Mouse (Mus musculus) WW6 (cell line): ENCODE results near the gene Unc5b.
"Not testable (repeated sequence)": the region's sequence is repeated elsewhere in the genome, so short reads cannot be mapped to it uniquely, and the experiment has no call there.

Source experiments
- DNase-seq: peaks from one replicate; pipeline ENCODE4 v3.0.0-alpha.2; 2013; ENCODE audit warnings: low read depth, low spot score

Gene Unc5b

DNA sequence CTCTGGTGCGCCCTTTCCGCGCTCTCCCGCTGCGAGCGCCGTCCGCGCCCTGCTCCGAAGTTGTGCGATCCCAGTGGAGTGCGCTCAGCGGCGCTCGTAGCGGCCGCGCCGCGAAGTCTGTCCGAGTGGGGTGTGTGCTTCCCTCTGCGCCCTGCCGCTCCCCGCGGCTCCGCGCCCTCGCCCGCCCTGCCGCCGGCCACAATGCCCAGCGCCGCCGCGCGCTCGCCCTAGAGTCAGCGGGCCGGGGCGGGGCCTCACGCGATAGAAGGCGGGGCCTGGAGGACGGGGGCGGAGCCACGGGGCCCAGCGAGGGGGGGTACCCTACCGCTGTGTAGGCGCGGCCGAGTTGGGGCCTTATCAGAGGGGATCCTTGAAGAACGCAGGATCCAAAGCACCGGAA lies at the start of gene Unc5b:
Gene Unc5b (minus strand): TSS at position 203 of the 400 bp plus-strand sequence.
- no peak for DNase-seq

DNA sequence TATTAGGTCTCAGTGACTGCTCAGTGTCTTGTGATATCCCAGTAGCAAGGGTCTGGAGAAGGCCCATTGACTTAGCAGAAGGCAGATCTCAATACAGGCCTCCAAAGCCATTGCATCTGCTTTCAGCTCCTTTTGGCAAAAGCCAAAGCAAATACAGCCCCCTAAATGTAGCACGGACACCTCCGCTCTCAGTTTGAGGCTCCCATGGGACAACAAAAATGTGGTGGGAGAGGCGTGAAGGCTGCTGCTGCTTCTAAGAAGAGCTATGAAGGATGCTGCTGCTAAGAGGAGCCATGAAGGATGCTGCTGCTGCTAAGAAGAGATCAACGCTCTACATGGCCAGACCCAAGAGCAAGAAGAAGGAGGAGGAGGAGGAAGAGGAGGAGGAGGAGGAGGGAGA lies 48.4 kb upstream of the Unc5b start:
- no peak for DNase-seq

DNA sequence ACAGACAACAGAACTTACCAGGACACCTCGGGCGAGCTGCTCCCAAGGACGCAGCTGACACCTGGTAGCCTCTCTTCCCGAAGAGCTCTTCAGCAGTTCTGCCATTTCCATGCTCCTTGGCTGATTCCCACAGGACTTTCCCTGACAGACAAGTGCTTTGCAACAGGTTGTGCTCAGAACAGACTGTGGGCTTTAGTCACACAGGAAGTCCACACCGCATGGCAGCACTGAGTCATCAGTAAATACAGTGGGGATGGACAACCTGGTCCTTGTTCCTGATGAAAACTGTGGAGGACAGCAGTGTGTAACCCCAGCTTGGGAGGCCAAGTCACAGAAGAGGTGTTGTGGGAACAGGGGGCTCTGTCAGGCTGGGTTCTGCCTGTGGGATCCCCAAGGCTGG lies 45.7 kb upstream of the Unc5b start:
- no peak for DNase-seq

DNA sequence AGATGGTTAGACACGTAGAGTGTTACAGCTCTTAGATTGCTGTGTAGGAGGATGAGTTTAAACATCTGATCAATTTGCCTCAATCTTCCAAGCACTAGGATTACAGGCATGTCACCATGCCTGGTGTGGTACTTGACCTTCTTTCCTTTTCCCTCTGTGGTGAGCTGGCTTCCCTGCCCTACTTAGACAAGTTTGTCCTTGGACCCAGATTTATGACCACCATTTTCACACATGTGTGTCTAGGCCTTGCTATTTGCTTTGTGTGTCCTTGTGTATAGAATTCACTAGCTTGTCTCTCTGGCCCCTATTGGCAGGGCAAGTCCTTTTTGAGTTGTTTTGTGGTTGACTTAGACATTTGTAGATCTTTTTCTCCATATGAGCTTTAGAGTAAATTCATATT lies 43.6 kb upstream of the Unc5b start:
- no peak for DNase-seq

DNA sequence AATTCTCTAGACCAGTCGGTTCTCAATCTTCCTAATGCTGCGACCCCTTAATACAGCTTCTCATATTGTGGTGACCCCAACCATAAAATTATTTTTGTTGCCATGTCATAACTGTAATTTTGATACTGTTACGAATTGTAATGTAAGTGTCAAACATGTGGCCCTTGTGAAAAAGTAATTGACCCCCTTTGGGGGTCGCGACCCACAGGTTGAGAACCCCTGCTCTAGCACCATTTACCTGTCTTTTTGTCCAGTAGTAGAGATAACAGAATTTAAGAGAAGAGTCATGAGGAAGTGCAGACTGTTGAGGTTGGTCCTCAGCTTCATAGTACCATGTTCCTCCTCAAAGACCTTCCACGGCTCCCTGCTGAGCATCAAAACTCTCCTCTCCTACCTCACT lies 31.9 kb upstream of the Unc5b start:
- no peak for DNase-seq

DNA sequence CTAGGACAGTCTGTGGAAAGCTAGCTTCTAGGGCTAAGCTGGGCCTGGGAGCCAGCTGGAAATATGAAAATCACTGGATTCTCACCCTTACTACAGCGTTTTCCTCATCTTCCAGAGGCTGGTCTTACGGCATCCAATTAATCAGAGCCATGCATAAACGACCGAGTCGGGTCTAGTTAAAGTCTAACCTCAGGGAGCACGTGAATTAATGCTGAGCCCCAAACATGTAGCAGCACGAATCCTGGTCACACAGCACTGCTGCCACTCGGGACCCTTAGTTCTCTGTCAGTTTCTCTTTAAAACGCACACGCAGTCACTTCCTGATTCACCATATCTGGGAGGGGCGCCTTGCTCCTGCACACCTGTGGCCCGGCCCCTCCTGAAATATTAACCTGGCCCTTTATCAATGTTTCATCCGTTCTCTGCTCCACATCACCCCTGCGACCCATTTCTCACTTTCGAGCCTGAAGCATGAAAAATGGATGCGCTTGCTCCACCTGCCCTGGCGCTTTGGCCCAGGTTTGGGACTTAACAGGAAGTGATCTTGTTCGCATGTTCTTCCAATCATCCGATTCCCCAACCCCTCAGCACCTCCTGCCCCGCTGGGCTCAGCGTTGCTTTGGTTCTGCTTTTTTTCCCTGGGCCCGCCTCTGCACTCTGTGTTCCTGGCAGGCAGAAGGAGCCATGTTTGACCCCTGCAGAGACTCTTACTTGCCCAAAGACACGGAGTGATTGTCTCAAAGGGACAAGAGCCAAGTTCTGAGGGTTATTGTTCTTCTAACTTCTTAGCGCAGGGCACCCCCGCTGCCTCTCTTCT lies 31.3 kb upstream of the Unc5b start:
- no peak for DNase-seq

DNA sequence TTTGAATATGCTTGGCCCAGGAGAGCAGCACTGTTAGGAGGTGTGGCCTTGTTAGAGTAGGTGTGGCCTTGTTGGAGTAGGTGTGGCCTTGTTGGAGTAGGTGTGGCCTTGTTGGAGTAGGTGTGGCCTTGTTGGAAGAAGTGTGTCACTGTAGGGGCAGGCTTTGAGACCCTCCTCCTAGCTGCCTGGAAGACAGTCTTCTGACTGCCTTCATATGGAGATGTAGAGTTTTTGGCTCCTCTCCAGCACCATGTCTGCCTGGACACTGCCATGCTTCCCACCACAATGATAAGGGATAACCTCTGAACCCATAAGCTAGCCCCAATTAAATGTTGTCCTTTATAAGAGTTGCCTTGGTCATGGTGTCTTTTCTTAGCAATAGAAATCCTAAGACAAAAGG lies 13.9 kb upstream of the Unc5b start:
- not testable (repeated sequence) for DNase-seq

DNA sequence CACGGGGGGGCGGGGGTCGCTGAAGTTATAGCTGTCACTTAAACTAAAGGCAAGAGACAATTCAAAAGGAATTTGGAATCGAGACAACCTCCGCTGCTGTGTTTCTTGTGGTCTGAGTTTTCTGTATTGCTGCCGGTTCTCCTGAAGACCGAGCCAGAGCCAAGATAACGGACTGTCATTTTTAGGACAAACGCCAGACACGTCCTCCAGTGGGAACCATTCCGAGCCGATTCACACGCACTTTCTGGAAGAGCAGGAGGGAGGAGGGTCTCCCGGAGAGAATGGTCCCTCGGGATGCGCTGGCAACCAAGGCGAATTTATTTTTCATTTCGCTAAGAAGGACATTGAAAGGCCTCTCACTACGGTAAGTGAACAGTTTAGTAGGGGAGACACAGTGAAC lies 7.4 kb upstream of the Unc5b start:
- DNase-seq: no peak

DNA sequence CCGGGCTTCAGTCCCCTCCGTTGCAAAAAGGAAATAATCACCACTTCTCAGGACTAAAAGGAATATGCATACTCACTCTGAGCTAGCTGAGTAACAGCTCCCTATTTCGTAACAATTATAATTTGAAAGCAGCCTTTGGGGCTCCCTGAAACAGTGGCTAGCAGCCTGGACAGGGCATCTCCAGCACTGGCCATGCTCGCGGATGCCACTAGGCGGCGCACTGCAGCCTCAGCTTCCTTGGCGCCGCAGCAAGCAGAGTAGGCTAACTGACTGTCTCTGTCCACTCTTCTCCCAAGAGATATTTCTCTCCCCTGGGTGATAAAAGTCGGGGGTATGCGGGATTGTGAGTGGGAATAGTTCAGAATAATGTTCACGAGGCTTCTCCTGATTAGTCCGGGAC lies 3.6 kb upstream of the Unc5b start:
- DNase-seq: no peak

DNA sequence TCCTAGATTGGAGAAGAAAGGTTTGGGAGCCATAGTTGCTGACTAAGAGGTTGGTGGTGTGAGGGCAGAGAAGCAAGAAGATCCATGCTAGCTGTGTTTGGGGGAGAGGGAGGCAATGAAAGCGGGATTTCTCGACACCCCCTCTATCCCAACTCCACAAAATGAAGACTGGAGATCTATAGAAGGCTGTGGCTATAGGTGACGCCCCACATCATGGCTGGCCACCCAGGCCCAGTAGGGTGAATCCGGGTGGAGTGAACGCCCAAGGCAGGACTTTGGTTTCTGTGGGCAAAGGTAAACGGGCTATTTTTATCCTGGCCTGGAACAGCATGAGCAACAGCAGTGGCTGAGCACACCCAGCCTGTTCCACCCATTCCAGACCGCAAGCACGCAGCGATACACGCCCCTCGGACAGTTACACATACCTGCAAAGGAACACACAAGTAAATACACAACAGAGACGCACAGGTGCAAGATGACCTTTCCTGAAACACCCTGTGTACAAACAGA lies 1.3 kb upstream of the Unc5b start:
- DNase-seq: no peak

DNA sequence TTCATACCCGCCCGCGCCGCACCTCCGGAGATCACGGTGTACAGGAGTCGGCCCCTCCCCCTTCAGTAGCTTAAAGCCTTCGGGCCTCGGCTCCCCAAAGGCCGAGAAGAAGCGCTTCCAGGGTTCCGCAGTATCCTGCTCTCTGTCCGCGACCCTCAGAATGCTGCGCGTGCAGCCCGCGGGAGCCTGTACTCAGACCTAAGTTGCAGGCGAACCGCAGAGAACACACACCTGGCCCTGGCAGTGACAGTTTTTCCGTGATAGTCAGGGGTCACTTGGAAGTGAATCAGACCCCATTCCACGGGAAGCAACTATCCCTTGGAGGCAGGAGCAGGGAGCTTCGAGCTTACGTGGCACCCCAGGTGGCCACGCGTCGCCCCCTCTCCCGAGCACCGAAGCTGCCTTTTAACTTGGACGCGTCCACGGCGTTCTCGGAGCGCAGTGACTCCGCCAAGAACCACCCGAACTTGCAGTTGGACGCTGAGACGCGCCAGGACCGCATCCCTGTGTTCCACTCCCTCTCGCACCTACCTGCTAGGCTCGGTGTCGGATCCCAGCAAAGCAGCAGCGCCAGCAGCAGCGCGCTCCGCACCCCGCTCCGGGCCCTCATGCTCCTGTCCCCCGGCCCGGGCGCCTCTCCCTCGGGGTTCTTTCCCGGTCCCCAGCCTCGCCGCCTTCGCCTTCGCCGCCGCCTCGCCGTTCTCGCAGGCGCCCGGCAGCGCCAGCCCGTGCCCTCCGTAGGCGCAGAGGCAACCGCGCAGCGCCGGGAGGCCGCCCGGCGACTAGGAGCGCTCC lies 628 bp downstream of the Unc5b start:
- DNase-seq: no peak

DNA sequence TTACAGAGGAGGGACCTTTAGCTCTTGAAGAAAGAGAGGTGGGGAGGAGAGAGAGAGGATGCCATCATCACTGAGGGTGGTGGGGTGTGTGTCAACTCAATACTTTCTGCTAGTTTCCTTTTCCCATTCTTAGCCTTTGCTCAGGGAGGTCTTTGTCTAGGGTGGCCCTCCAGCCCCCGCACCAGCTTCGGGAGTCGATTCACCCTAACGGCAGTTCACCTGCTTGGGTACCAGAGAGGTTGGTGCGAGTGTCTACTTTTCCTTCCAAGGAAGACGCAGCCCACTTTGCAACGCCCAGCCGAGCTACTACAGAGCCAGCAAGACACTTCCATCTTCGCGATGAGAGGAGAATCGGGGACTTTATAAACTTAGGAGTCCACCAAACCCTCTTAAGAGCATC lies 1.4 kb downstream of the Unc5b start:
- no peak for DNase-seq

DNA sequence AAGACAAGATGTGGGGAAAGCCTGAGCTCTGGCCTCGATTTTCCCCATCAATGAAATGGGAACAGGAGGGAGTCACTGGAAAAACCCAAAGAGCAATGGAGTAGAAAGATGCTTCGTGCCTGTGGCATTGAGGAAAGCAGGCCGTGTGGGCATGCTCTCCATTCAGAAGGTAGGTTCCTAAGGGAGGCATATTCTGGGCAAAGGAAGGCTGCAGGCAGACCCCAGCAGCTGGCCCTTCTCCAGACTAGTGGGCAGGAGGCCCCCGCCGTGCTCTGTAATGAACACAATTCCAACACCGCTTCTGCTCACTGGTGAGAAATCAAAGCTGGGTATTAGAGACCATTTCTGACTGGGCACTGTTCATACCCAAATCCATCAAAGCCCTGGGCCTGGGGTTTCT lies 2.3 kb downstream of the Unc5b start:
- DNase-seq: no peak

DNA sequence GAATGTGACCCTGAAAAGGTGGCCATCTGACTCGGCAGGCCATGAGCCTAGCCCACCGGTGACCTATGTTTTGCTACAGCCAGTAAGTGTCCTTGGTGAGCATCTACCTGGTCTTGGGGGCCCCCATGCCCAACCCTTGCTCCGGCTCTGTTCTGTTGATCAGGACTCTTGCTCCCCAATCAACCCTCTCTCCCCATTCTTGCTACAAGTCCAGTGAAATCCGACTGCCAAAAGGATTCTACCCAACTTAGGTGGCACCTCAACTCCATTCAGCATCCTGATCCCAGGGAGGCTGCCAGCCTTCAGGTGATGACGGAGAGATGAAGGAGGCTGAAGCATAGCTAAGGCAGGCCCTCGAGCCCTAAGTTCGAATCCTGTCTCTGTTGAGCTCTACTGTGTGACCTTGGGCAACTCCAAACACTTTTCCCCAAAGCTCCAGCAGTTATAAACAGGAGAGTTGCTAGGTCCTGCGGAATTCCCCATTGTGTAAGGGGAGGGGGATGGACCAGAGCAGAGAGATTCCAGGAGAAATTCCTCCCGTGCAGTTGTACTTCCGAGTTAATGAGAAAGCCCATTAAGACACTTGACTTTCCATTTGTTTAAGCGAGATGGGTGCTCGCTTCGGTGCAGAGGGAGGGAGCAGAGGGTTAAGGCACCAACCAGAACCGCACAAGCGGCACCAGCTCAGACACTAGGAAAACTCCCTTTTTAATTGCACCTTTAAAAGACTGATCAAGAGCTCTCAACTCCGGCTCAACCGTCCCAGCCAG lies 3.3 kb downstream of the Unc5b start:
- no peak for DNase-seq

DNA sequence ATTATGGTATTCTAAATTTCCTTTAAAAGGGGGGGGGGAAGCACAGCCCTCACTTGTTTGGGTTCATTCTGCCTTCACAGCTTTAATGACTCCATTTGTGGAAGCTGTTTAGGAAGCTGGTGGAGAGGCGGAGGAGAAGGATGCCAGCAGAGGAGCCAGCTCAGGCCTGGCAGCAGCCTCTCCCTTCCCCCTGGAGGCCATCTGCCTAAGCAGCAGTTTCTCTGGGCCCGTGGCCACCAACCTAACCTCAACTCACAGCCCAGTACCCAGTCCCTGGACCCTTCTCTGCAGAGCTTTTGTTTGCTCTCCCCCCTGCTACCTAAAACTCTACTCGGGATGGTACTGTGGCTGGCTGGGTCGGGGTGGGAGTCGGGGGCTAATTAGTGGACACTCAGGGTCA lies 4.1 kb downstream of the Unc5b start:
- DNase-seq: no peak

DNA sequence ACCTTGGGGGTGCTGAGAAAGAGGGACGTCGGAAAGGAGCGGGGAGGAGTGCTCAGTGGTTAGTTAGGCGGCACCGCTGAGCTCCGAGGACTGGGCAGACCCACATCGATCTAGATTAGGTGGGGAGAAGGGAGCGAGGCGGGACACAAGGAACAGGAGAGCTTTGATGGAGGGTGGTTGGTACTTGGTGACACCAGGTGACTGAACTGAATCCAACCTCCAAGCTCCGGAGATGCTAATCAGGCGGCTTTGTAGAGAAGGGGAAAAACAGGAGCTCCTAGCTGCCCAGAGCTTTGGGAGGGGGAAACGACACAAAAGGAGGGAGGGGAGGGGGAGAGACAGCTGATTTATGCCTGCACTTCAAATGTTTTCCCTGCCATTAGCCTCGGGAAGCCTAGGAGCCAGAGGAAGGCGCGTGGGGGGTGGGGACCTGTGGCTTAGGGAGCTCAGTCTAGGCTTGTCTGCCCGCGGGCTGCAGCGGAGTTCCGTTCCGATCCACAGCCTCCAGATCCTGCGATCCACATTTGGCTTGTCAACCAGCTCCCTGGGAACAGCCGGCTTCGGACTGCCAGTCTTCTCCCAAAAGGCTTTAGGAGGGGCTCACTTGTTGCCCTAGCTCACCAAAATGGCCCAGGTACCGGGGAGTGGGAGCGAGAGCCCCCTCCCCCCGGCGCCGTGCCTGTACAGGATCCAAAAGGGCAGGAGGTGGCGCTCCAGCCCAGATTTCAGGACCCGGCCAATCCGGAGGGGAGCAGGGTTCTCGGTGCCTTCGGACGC lies 4.7 kb downstream of the Unc5b start:
- DNase-seq: no peak

DNA sequence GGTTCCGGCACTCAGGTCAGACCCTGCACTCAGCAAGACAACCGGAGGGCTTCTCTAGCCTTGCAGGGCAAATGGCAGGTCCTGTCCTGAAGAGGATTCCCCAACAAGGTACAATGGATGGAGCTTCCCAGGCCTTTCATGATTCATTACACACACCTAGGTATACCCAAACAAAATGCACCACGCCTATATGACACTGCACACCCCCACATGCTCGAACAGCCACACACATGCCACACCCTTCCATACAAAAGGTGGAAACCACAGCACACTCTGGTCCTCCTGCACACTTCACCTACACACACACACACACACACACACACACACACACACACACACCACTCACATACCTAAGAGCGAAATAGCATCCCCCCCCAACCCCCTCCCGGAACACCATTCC lies 5.4 kb downstream of the Unc5b start:
- DNase-seq: no peak

DNA sequence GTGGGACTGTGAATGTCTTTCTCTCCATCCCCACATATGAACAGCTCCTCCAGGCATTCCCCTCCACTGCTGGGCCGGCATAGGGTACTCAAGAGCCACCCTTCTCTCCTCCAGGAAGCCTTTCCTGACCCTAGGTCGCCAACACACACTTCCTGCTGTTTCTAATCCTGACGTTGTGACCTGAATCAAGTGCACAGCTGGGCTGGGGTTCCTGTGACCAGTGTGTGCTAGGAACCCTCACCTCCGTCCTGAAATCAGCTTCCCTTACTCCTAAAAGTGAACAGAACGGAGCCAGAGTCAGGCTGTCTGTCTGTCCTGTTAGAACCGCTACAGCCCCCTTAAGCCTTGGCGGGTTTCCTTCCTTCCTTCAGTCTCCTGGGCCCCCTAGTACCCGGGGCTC lies 7.6 kb downstream of the Unc5b start:
- DNase-seq: no peak

DNA sequence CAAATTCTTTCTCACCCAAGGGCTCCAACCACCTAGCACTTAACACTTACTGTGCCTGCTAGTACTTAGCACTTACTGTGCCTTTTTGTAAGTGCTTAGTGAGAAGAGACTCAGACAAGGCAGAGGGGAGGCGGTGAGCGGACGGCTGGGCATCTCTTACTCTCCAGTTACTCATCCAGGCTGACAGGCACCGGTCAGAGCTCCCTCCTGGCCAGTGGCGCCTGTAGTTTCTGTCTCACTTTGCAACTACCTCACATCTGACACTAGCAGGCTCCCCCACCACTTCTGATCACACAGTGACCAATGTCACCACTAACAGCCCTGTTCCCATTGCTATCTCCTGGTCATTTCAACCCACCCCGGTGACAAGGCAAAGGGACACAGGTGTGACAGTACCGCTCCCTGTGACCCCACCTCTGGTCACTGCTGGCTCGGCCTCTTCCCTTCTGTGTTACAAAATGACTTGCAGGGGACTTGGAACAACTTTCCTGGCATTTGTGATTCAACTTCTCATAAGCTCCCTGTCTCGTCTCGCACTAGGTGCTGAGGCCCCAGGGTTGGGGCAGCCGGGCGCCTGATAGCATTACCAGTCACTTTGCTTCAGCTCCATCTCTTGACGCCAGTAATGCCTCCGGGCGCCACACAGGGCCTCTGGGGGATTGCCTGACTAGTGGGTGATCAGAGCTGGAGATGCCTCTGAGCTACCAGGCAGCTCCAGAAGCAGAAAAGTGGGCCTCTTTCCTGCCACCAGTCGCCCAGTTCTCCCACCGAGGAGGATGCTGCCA lies 8.5 kb downstream of the Unc5b start:
- no peak for DNase-seq

DNA sequence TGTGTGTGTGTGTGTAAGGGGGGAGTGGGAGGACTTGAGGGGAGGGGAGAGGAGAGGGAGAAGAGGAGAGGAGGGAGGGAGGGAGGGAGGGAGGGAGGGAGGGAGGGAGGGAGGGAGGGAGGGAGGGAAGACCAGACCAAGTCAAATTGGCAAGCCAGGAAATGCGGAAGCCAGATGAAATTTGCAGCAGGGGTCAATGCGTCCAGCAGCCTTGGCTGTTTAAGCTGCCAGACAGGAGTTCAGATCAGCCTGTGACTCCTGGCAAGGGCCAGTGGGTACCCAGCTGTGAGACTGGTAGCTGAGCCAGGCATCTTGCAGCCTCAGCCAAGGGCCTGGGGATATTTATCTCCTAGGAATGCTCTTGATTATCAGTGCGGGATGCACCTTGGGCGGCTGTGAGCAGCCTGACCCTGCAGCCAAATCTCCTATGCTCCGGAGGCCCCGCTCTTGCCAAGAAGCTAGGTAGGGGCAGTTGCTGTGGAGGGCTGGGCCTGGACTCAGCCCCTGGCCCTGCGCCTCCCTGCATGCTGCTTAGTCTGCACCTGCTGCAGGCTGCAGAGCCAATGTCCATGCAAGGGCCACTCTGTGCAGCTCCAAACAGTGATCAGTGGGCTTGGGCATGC lies 9.5 kb downstream of the Unc5b start:
- no peak for DNase-seq
